Mouse (Mus musculus): ENCODE measurements around the gene Ccdc38. TPM values are rescaled to one million over a fixed set of nuclear protein-coding genes. Genes with fewer than 3 reads are reported as not detected.

Ccdc38 gene
- not detected for total RNA-seq (2021)
- long read RNA-seq, experiment 1: 0 reads
- long read RNA-seq, experiment 2: 0 reads

DNA sequence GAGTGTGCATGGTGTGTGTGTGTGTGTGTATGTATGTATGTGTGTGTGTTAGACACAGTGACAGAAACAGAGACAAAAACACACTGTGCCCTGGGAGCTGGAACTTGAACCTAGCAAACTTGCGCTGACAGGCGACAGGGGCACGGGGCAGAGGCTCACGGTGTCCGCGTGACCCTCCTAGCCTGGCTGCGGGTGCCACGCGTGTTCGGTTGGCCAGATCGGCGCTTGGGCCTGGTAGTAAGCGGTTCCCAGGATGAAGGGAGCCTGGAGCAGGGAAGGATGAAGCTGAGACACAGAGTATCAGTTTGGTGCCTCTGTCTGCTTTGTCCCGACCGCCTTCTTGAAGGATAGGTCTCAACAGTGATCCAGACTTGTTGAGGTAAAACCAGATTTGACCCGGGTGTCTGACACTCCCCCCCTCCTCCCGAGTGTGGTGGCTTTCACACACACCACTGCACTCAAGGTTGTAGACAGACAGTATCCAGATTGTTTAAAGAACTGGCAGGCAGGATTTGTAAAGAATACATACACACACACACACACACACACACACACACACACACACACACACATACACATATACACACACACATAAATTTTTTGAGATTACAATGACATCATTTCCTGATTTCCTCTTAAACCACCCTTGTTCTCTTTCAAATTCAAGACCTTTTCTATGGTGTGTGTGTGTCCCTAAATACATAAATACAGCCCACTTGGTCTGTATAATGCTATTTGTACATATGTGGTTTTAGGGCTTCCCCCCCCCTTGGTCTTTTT, at the start of gene Ccdc38:
Gene Ccdc38, plus strand, starts transcription at position 202 of the 780 bp plus-strand sequence.
- intact Hi-C loops (cut with DNase I; ENCODE audit: low total_unique reads): loop anchor here (10.0 kb wide), 2 partner anchors 116 to 486 kb away; no protein-coding TSS in a partner anchor
- DNase-seq: peak; percentile 12

- intact Hi-C loops (cut with DNase I; ENCODE audit: low total_unique reads): no loop called here
- DNase-seq: no peak
These were observed 39.6 kb upstream of the Ccdc38 start for GRCm38 (mm10) chr10:93500864-93501263.

DNA sequence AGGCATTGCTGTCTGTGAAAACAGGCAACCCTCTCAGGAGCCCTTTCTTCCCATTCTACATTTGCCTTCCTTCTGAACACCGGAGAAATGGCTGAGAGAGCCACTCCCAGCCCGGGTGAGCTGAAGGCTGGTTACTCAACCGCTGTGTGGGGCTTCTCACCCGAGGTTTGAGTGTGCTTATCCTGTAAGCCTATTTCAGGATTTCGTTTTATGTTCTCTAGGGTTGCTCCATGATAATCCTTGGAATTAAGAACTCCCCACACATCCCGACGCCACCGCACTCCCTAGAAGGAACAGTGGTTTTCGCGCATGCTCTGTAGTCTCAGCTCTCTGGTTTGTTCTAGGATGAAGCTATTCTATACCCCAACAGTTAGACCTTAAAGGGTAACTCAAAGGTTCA, 39.1 kb upstream of the Ccdc38 start:
- no peak for DNase-seq
- intact Hi-C loops (cut with DNase I; ENCODE audit: low total_unique reads): no loop called here

DNA sequence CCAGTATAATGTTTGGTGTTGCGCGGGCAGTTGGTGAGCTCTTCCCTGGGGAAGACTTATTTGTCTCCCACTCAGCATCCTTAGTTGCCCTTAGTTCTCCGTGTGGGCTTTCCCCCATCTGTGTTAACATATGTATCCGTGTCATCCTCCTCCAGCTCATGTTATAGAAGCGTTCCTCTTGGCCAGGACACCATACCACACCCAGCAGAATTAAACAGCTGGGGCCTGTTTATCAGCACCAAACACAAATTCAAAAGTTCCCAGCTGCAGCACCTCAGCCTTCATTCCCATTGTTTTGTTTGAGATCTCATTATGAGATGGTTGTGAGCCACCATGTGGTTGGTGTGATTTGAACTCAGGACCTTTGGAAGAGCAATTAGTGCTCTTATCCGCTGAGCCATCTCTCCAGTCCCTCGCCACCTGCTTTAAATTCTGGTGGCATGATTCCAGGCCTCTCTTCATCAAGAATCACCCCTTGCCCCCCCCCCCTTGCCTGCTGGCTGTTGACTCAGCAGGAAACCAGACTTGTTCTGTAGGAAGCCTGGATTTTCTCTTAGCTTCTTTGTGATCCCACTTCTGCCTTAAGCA, 32.0 kb upstream of the Ccdc38 start:
- intact Hi-C loops (cut with DNase I; ENCODE audit: low total_unique reads): no loop called here
- DNase-seq: no peak

DNA sequence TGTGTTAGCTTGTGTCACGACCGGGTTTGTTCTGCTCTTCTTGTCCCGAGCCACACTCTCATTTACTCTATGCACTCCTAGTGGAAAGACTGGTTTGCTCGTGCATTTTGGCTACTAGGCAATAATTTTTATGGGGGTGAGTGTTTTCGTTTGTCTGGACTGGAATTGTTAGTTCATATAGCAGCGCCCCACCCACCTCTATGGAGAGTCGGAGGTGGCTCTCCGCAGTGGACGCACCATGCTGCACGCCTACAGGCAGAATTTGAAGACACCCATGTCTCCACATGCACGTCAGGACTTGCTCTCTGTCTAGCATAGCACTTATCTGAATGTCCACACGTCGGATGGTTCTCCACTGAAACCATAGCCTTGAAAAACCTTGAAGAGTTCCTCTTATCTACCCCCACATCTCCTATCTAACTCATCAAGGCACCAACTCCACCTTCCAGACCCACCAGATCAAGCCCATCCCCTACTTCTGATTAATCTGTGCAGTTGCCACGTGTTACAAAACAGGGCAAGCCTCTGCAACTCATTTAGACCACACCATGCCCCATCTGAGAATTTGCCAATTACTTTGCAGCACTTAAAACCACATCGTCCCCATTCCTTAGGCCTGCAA, 30.8 kb upstream of the Ccdc38 start:
- intact Hi-C loops (cut with DNase I; ENCODE audit: low total_unique reads): no loop called here
- DNase-seq: no peak

GRCm38 (mm10) chr10:93515419-93515818, 25.0 kb upstream of the Ccdc38 start:
- no peak for DNase-seq
- intact Hi-C loops (cut with DNase I; ENCODE audit: low total_unique reads): no loop called here

- no peak for DNase-seq
- intact Hi-C loops (cut with DNase I; ENCODE audit: low total_unique reads): no loop called here
These were observed 24.5 kb upstream of the Ccdc38 start for GRCm38 (mm10) chr10:93515927-93516326.

DNA sequence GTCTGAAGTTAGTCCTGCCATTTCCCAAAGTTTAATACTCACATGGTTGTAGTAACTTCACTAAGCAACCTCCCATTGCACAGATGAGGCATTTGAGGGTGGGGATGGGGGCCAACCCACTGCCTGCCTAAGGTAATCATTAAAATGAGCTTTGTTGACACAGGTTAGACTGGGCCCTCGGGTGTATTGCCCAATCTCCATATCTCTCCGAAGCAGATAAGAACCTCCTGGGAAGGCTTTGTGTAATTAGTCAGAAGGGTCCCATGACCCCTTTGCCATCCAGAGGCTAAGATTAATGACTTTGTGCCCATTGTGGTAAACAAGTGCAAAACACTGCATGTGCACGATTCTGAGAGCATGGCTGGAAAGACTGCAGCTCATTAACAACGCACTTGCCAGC, 22.7 kb upstream of the Ccdc38 start:
- DNase-seq: no peak
- intact Hi-C loops (cut with DNase I; ENCODE audit: low total_unique reads): no loop called here

GRCm38 (mm10) chr10:93518186-93518585, 22.2 kb upstream of the Ccdc38 start:
- intact Hi-C loops (cut with DNase I; ENCODE audit: low total_unique reads): no loop called here
- no peak for DNase-seq

GRCm38 (mm10) chr10:93518620-93519019, 21.8 kb upstream of the Ccdc38 start:
- intact Hi-C loops (cut with DNase I; ENCODE audit: low total_unique reads): no loop called here

GRCm38 (mm10) chr10:93519159-93519558, 21.3 kb upstream of the Ccdc38 start:
- intact Hi-C loops (cut with DNase I; ENCODE audit: low total_unique reads): no loop called here
- no peak for DNase-seq

More at GRCm38 (mm10) chr10:93518620-93519019, 21.8 kb upstream of the Ccdc38 start:
- no peak for DNase-seq

DNA sequence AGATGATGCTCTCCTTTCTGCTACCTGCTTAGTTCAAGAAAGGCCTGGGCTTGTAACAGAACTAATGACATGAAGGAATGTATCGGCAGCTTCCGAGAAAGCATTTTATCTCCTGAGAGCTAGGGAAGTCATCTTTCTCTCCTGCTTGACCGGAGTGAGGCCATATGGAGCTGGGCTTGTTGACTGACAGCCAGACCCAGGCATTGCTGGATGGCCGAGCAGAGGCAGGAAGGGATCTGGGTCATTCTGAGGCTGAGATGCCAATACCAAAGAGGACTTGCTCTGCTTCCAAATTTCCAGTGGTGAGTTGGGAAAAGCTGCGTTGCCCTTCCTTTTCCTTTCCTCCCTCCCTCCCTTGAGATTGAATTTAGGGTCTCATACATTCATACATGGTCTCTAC, 20.7 kb upstream of the Ccdc38 start:
- intact Hi-C loops (cut with DNase I; ENCODE audit: low total_unique reads): no loop called here
- DNase-seq: no peak

DNA sequence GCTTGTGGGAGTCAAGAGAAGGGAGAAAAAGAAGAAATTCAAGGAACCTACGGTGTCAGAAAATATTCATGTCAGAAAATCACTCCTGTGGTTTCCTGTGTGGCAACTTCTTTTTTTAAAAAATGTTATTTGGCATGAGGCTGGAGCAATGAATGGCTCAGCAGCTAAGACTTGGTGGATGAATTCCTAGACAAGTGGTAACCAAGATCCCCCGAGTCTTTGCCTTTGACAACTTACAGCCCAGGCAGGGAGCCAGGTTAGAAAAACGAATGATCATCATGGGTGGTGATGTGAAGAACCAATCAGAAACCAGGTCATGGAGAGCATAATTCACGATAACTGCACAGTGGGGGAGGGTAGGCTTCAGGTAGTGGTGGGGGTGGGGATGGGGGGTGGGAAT, 19.4 kb upstream of the Ccdc38 start:
- intact Hi-C loops (cut with DNase I; ENCODE audit: low total_unique reads): no loop called here
- DNase-seq: no peak

DNA sequence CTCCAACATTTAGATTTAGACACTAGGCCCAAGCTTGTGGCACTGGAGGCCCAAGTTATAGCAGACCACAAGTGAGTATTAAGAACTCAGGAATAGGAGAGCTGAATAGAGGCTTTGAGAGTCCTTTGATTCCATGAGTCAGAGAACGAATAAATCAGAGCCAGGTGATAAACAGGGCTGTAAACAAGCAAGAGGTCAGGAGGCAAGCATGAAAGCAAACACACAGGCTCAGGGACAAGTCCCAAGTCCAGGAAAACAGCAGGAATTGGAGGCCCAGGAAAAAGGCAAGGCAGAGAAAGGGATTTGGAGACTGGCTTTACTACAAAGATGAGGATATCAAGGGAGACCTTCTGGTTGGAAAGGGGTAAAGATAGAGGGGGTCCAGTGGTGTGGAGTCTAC, 15.1 kb upstream of the Ccdc38 start:
- intact Hi-C loops (cut with DNase I; ENCODE audit: low total_unique reads): no loop called here
- no peak for DNase-seq

- no peak for DNase-seq
- intact Hi-C loops (cut with DNase I; ENCODE audit: low total_unique reads): no loop called here
These were observed 2.1 kb upstream of the Ccdc38 start for GRCm38 (mm10) chr10:93538287-93538686.

- DNase-seq: no peak
- intact Hi-C loops (cut with DNase I; ENCODE audit: low total_unique reads): no loop called here
These were observed 1.6 kb upstream of the Ccdc38 start for GRCm38 (mm10) chr10:93538818-93539217.

DNA sequence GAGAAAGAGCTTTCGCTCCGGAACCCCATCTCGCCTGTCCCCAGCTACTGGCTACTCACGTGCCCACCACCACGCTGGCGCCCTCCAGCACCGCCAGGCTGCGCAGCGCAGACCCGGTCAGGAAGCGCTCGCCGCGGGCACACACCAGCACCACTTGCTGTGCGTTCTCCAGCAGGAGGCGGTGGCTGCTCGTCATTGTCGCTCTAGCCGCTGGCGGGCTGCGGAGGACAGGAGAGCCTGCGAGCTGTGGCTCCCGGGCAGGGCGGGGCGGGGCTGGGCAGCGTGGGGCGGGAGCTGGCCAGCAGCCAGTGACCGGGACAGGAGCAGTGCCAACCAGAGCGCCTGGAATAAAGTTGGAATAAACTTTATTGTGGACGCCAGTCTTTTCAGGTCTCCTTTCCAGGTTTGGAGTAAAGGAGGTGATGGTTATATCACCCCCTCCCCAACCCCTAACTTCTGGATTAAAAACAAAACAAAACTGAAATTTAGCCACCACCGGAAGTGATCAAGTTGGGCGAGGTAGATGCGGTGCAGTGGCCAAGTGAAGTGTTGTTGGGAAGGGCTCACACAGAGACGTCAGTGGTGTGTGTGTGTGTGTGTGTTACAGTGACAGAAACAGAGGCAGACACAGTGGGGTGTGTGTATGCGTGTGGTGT, 529 bp upstream of the Ccdc38 start, which contains the start of gene Amdhd1:
Gene Amdhd1, minus strand, starts transcription at position 259 of the 656 bp plus-strand sequence.
- peak; percentile 86 for DNase-seq
- intact Hi-C loops (cut with DNase I; ENCODE audit: low total_unique reads): loop anchor here (10.0 kb wide), 2 partner anchors 115 to 485 kb away; no protein-coding TSS in a partner anchor

DNA sequence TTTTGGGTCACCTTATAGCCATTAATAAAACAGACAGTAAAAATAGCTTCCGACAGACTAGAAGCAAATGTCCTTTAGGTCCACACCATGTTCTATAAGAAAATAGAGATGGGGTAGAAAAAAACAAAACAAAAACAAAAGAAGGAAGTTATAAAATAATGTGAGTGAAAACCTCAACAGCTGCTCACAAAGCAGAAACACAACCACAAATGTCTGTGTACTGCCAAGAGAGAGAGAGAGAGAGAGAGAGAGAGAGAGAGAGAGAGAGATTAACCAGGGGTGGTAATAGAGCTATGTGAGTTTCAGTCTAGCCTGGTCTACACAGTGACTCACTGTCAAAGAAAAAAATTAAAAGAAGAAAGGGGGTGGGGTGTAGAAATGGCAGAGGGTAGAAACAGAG, 1.2 kb downstream of the Ccdc38 start:
- intact Hi-C loops (cut with DNase I; ENCODE audit: low total_unique reads): loop anchor here (10.0 kb wide), 2 partner anchors 117 to 487 kb away; no protein-coding TSS in a partner anchor
- DNase-seq: no peak

DNA sequence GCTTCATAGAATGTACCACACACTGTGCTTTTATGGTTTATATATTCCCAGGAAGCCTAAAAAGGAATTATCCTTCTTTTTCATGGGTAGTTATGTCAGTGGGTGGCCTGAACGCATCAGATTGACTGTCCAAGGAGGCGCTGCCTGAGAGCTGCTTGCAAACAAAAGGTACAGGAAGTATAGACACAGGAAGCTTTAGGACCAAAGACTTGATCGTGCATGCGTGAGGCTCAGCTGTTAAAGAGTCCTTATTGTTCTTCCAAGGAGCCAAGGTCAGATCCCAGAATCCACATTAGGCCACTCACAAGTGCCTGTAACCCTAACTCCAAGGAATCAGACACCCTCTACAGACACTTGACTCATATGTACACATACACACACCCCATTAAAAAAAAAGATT, 1.9 kb downstream of the Ccdc38 start:
- intact Hi-C loops (cut with DNase I; ENCODE audit: low total_unique reads): loop anchor here (10.0 kb wide), 2 partner anchors 118 to 488 kb away; no protein-coding TSS in a partner anchor

DNA sequence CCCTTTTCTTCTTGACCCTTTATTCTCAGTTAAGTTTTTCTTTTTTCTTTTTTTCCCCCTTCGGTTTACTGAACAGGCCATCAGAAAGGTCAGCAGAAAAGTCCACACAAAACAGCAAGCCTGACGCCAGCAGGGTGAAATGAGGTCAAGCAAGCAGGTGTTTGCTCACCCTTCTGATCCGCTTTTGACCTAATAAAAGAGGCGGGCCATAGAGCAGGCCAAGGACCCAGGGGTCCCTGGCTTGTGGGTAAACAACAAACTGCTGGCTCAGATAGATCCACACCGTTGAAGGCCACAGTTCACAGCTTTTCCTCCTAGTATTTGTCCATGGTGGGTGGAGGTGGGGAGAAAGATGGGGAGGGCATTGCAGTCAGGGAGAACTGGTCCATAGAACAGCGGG, 2.7 kb downstream of the Ccdc38 start:
- no peak for DNase-seq
- intact Hi-C loops (cut with DNase I; ENCODE audit: low total_unique reads): loop anchor here (10.0 kb wide), 2 partner anchors 118 to 488 kb away; no protein-coding TSS in a partner anchor

More for the DNA sequence above, 1.9 kb downstream of the Ccdc38 start:
- no peak for DNase-seq
